Mouse (Mus musculus) urinary bladder, postnatal 10 days (tissue): ENCODE data around the gene Foxred1.

Experiments used
- DNase-seq: peaks from one replicate; pipeline ENCODE4 v3.0.0; 2022; ENCODE audit warnings: low spot score

Gene Foxred1

GRCm38 (mm10) chr9:35192983-35193542 is 17.8 kb downstream of the Foxred1 start:
- DNase-seq = no peak

GRCm38 (mm10) chr9:35188700-35189099 is 22.2 kb downstream of the Foxred1 start:
- DNase-seq = no peak

GRCm38 (mm10) chr9:35187351-35187903 is 23.4 kb downstream of the Foxred1 start:
- DNase-seq = no peak

- DNase-seq = no peak
Measured at GRCm38 (mm10) chr9:35186430-35186829, 24.4 kb downstream of the Foxred1 start.

GRCm38 (mm10) chr9:35183359-35183758 is 27.5 kb downstream of the Foxred1 start:
- no peak for DNase-seq

GRCm38 (mm10) chr9:35182832-35183231 is 28.0 kb downstream of the Foxred1 start:
- DNase-seq = no peak

GRCm38 (mm10) chr9:35176124-35176659 is 34.7 kb downstream of the Foxred1 start:
- no peak for DNase-seq

- DNase-seq = peak; percentile 63
Measured at GRCm38 (mm10) chr9:35175251-35176123, 35.4 kb downstream of the Foxred1 start, which contains the start of gene Dcps. Gene Dcps, minus strand, starts transcription at chr9:35176061.

- DNase-seq = no peak
Measured at GRCm38 (mm10) chr9:35173331-35173730, 37.5 kb downstream of the Foxred1 start.

- no peak for DNase-seq
Measured at GRCm38 (mm10) chr9:35170071-35170470, 40.8 kb downstream of the Foxred1 start.

GRCm38 (mm10) chr9:35166798-35167635 is 43.8 kb downstream of the Foxred1 start:
- no peak for DNase-seq

- no peak for DNase-seq
Measured at GRCm38 (mm10) chr9:35166144-35166797, 44.6 kb downstream of the Foxred1 start.

GRCm38 (mm10) chr9:35164142-35164874 is 46.5 kb downstream of the Foxred1 start:
- no peak for DNase-seq

- no peak for DNase-seq
Measured at GRCm38 (mm10) chr9:35163011-35163690, 47.7 kb downstream of the Foxred1 start.

- DNase-seq = no peak
Measured at GRCm38 (mm10) chr9:35161721-35162120, 49.1 kb downstream of the Foxred1 start.

GRCm38 (mm10) chr9:35160662-35161061 is 50.2 kb downstream of the Foxred1 start:
- DNase-seq = no peak

- DNase-seq = no peak
Measured at GRCm38 (mm10) chr9:35158477-35158876, 52.4 kb downstream of the Foxred1 start.

- DNase-seq = no peak
Measured at GRCm38 (mm10) chr9:35156862-35157261, 54.0 kb downstream of the Foxred1 start.

GRCm38 (mm10) chr9:35156002-35156710 is 54.7 kb downstream of the Foxred1 start:
- no peak for DNase-seq
